Mouse (Mus musculus): ENCODE results near the gene Cbln1. TPM values are rescaled to one million over a fixed set of nuclear protein-coding genes. Genes with fewer than 3 reads are reported as not detected.

The Cbln1 gene
- not detected in 4 replicates for total RNA-seq (2023)

DNA sequence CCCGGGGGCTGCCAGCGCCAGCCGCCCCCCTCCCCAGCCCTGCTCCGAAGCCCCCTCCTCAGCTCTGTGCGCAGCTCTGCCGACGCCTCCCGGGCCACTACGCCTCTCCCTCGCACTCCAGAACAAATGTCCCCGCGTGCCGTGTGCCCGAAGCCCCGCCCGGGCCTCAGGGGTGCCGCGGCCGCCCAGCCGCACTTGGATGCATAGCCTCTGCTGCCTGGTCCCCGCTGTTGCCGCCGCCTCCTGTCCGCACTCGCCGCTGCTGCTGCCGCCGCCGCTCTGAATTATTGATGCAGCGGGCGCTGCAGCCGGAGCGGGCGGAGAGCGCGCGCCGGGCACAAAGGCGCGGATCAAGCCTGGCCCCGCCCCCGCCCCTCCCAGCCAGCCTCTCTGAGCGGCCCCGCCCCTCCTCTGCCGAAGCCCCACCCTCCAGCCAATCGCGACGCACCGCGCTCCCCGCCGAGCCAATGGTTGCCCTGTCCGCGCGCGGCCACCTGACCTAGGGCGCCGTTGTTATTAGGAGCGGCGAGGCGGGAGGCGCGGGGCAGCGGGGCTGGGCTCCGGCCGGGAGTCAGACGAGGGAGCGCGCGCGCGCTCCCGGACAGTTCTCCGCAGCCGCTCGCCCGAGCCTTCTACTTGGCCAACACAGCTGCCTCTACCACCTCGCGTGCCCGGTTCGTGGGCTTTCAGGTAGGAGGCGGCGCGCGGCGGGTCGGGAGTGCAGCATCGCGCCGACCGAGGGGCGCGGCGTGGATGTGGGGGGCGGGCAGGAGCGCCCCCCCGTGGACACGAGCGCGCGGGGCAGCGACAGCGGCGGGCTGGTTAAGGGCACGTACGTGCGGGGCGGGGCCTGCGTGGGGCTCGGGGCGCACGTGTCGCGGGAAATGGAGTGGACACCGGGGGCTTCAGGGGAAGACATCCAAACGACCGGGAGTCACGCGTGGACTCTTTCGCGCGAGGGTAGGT is at the start of gene Cbln1:
Gene Cbln1, minus strand, starts transcription at position 339 of the 966 bp plus-strand sequence.

Other genes with a start within 250 kb of the Cbln1 start
- not detected in 4 replicates for gene 4933402J07Rik, start 91.2 kb upstream of the Cbln1 start, total RNA-seq (2023)